Mouse (Mus musculus) hindbrain, embryonic 16.5 days (tissue): ENCODE data around the gene Pnpla8. TPM values are rescaled to one million over a fixed set of nuclear protein-coding genes. Genes with fewer than 3 reads are reported as not detected.

Experiments
- ATAC-seq: fragments of 200-750 bp; cut with Nextera tagmentation; 2 replicates; pipeline ENCODE4 v1.8.0; 2017; ENCODE audit warnings: moderate TSS enrichment, moderate library complexity
- H3K27ac ChIP-seq: fragments of 300-500 bp; sonication (generic); 2 replicates; pipeline ENCODE4 v1.5.1; 2014; ENCODE audit warnings: low read depth, mild to moderate bottlenecking, control low read depth, low read length, moderate library complexity
- H3K27me3 ChIP-seq: fragments of 300-500 bp; sonication (generic); replicated peaks from 2 replicates; pipeline ENCODE4 v1.6.1; 2014; ENCODE audit warnings: low read length; ENCODE audit not compliant: control insufficient read depth, insufficient read depth
- H3K36me3 ChIP-seq: fragments of 300-500 bp; sonication (generic); 2 replicates; pipeline ENCODE4 v1.6.1; 2014; ENCODE audit warnings: mild to moderate bottlenecking, low read length, moderate library complexity, mixed read lengths; ENCODE audit not compliant: control insufficient read depth, insufficient read depth
- H3K4me1 ChIP-seq: fragments of 300-500 bp; sonication (generic); 2 replicates; pipeline ENCODE4 v1.6.1; 2014; ENCODE audit warnings: low read depth, low read length; ENCODE audit not compliant: control insufficient read depth, insufficient read depth
- H3K4me2 ChIP-seq: fragments of 300-500 bp; sonication (generic); 2 replicates; pipeline ENCODE4 v1.6.1; 2014; ENCODE audit warnings: mild to moderate bottlenecking, low read length, control low read depth, moderate library complexity
- H3K4me3 ChIP-seq: fragments of 300-500 bp; sonication (generic); 2 replicates; pipeline ENCODE4 v1.5.1; 2014; ENCODE audit warnings: mild to moderate bottlenecking, low read length, control low read depth, moderate library complexity
- H3K9ac ChIP-seq: fragments of 300-500 bp; sonication (generic); 2 replicates; pipeline ENCODE4 v1.6.1; 2014; ENCODE audit warnings: low read depth, mild to moderate bottlenecking, control low read depth, low read length, moderate library complexity
- H3K9me3 ChIP-seq: fragments of 300-500 bp; sonication (generic); 2 replicates; pipeline ENCODE4 v1.6.1; 2014; ENCODE audit warnings: mild to moderate bottlenecking, low read length, moderate library complexity; ENCODE audit not compliant: control insufficient read depth
- WGBS: fragments of 180-500 bp; shearing (Covaris S2); extraction: QIAGEN DNeasy Blood & Tissue Kit; methylation state at CpG from one replicate; pipeline ENCODE4 v1.1.7; 2014; 5-methylcytosine and 5-hydroxymethylcytosine counted together
- polyA plus RNA-seq: library from polyadenylated mRNA; unstranded; fragments of >200 nt; fragmentation: Nextera tagmentation; extraction: Ambion mirVana; gene quantifications from 2 replicates; pipeline ENCODE4 v1.2.1, GENCODE M21; 2015

Gene Pnpla8
- polyA plus RNA-seq, 1 experiment from 2014 or later: 127 TPM

- Histone ChIP-seq H3K9me3 (no peaks in the 10 kb centered on the region), H3K36me3 (peaks cover 8% of the 10 kb centered on the region)
- ATAC-seq: no peak
Measured at GRCm38 (mm10) chr12:44300793-44301192, 79.6 kb downstream of the Pnpla8 start.

GRCm38 (mm10) chr12:44304012-44304411 lies 82.8 kb downstream of the Pnpla8 start:
- Histone ChIP-seq H3K9me3 (no peaks in the 10 kb centered on the region), H3K4me2 (no peak overlapping the region), H3K27ac (no peak overlapping the region), H3K36me3 (peaks cover 15% of the 10 kb centered on the region), H3K4me1 (no peaks in the 10 kb centered on the region), H3K4me3 (no peak overlapping the region), H3K9ac (no peak overlapping the region), H3K27me3 (no peaks in the 10 kb centered on the region)
- WGBS: 100% methylated on average over 1 of the region's 1 CpGs
- ATAC-seq: no peak

More at GRCm38 (mm10) chr12:44300793-44301192, 79.6 kb downstream of the Pnpla8 start:
- Histone ChIP-seq H3K4me2 (no peak overlapping the region), H3K9ac (no peak overlapping the region), H3K27ac (no peak overlapping the region), H3K4me3 (no peak overlapping the region), H3K4me1 (no peaks in the 10 kb centered on the region), H3K27me3 (no peaks in the 10 kb centered on the region)

- Histone ChIP-seq H3K36me3 (peaks cover 15% of the 10 kb centered on the region), H3K4me3 (no peak overlapping the region), H3K4me1 (no peaks in the 10 kb centered on the region), H3K27me3 (no peaks in the 10 kb centered on the region), H3K27ac (no peak overlapping the region), H3K4me2 (no peak overlapping the region), H3K9me3 (no peaks in the 10 kb centered on the region), H3K9ac (no peak overlapping the region)
- 68% methylated on average over 5 of the region's 5 CpGs for WGBS
- no peak for ATAC-seq
Measured at GRCm38 (mm10) chr12:44304869-44305268, 83.7 kb downstream of the Pnpla8 start.

- Histone ChIP-seq H3K4me1 (no peaks in the 10 kb centered on the region), H3K27ac (no peak overlapping the region), H3K27me3 (no peaks in the 10 kb centered on the region), H3K9me3 (no peaks in the 10 kb centered on the region), H3K9ac (no peak overlapping the region), H3K36me3 (peaks cover 13% of the 10 kb centered on the region), H3K4me3 (no peak overlapping the region), H3K4me2 (no peak overlapping the region)
- 88% methylated on average over 3 of the region's 3 CpGs for WGBS
- ATAC-seq: no peak
Measured at GRCm38 (mm10) chr12:44308221-44308620, 87.1 kb downstream of the Pnpla8 start.

- Histone ChIP-seq H3K9me3 (no peaks in the 10 kb centered on the region), H3K4me3 (no peak overlapping the region), H3K27me3 (no peaks in the 10 kb centered on the region), H3K4me2 (no peak overlapping the region), H3K27ac (no peak overlapping the region), H3K4me1 (no peaks in the 10 kb centered on the region), H3K9ac (no peak overlapping the region), H3K36me3 (no peaks in the 10 kb centered on the region)
- no peak for ATAC-seq
- WGBS: 93% methylated on average over 2 of the region's 2 CpGs
Measured at GRCm38 (mm10) chr12:44315212-44315611, 94.0 kb downstream of the Pnpla8 start.

GRCm38 (mm10) chr12:44325091-44325490 lies 103.9 kb downstream of the Pnpla8 start:
- no peak for ATAC-seq
- no peak overlapping the region for H3K27ac ChIP-seq
- H3K27me3 ChIP-seq: no peaks in the 10 kb centered on the region
- H3K4me3 ChIP-seq: no peak overlapping the region
- H3K4me1 ChIP-seq: no peaks in the 10 kb centered on the region
- H3K36me3 ChIP-seq: no peaks in the 10 kb centered on the region
- H3K4me2 ChIP-seq: no peak overlapping the region
- H3K9me3 ChIP-seq: no peaks in the 10 kb centered on the region
- H3K9ac ChIP-seq: no peak overlapping the region

- 0 out of 2 replicates have a peak, but pooled peaks have one; percentile 13 for ATAC-seq
- Histone ChIP-seq H3K9ac (no peak overlapping the region), H3K4me1 (peaks cover 18% of the 10 kb centered on the region), H3K27ac (no peak overlapping the region), H3K36me3 (no peaks in the 10 kb centered on the region), H3K9me3 (no peaks in the 10 kb centered on the region), H3K4me2 (no peak overlapping the region), H3K4me3 (no peak overlapping the region), H3K27me3 (no peaks in the 10 kb centered on the region)
- WGBS: 26% methylated on average over 6 of the region's 6 CpGs
Measured at GRCm38 (mm10) chr12:44327452-44327851, 106.3 kb downstream of the Pnpla8 start.

- WGBS: 2% methylated on average over 73 of the region's 74 CpGs
- Histone ChIP-seq H3K27me3 (no peaks in the 10 kb centered on the region), H3K4me1 (peaks cover 18% of the 10 kb centered on the region), H3K9me3 (no peaks in the 10 kb centered on the region), H3K9ac (peak within 1 kb of the TSS; percentile 86), H3K36me3 (no peaks in the 10 kb centered on the region), H3K27ac (peak within 1 kb of the TSS; percentile 92), H3K4me2 (peak within 1 kb of the TSS; percentile 64), H3K4me3 (peak within 1 kb of the TSS; percentile 70)
- ATAC-seq: peak; percentile 83
Measured at GRCm38 (mm10) chr12:44328381-44329315, 107.5 kb downstream of the Pnpla8 start, which contains the start of gene Nrcam. Gene Nrcam, plus strand, starts transcription at chr12:44328885.

GRCm38 (mm10) chr12:44329316-44330215 lies 108.4 kb downstream of the Pnpla8 start:
- peak overlapping the region; percentile 86 for H3K9ac ChIP-seq
- peak overlapping the region; percentile 70 for H3K4me3 ChIP-seq
- peak overlapping the region; percentile 64 for H3K4me2 ChIP-seq
- WGBS: under 1% methylated on average over 59 of the region's 61 CpGs
- H3K36me3 ChIP-seq: no peaks in the 10 kb centered on the region
- no peaks in the 10 kb centered on the region for H3K27me3 ChIP-seq
- H3K9me3 ChIP-seq: no peaks in the 10 kb centered on the region
- peaks cover 18% of the 10 kb centered on the region for H3K4me1 ChIP-seq
- ATAC-seq: peak; percentile 73
- H3K27ac ChIP-seq: peak overlapping the region; percentile 92
